Mouse (Mus musculus): ENCODE results near the gene Olfr552.
A peak's percentile ranks its signal among the peaks of the same experiment; 100 is the strongest.
"Not testable (repeated sequence)": the region's sequence is repeated elsewhere in the genome, so short reads cannot be mapped to it uniquely, and the experiment has no call there.

The Olfr552 gene

DNA sequence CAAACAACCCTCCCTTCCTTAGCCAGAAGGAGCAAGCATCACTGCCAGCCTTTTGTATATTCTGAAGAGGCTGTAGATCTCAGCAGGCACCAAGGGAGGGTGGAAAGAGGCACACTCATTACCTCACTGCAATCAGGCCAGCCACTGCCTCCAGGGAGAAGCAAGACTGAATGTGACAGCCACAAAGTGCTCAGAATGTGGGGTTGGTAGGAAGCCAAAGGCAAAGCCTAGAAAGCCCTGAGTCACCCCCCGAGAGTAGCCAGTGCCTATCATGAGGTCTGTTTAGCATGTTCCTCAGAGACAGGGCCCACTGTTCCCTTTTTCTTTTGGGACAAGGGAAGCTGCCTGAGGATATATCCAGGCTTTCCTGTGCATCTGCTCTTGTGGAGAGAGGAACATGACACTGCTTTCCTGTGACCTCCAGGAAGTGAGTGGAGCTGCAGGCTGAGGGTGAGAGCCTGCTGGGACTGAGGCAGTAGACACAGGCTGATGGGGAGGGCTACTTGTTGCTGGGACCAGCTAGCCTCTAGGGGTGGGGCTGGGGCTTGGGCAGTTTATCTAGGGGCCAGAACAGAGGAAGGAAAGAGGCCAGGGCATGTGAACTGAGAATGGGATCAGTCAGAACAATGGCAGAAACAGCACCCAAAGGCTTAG is at the start of gene Olfr552:
Gene Olfr552 (plus strand): TSS at position 393 of the 654 bp plus-strand sequence.
- DNase-seq (ENCODE audit: low spot score), result no peak

DNA sequence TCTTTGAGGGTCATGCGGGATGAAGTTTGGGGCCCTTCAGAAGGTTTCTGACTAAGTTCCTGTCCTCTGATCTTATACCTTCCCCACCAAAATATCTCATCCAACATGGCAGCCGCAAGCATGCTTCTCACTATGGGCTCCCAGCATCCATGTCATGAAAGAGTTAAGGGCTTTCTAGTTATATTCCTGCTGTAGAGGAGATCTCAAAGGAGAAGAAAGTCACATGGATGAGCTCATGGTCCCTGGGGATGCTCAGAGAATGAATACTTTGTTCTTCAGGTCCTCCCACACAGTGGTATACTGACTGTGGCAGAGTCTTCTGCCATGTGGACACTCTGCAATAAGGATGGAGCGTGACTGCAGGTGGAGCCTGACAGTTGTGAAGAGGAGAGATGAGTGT is 48.0 kb upstream of the Olfr552 start, which contains the start of gene Olfr549:
Gene Olfr549 (plus strand): TSS at position 301 of the 400 bp plus-strand sequence.
- no peak for DNase-seq (ENCODE audit: low spot score)

DNA sequence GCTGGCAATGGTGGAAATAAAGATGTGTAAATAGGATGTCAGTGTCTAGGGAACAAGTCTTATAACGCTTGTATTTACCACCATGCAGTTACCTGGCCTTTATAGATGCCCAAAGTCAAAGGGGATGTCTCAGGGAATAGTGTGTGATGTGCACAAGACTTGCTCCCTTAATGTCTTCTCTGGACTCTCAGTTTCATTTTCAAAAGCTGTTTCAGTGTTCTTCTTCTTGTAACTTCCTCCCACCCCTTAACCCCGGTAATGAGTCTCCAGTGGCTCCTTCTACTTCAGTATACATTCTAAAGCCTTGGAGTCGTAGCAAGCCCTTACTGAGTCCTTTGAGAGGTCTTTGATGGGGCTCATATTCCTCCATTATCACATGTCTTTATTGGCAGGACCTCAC is 44.3 kb upstream of the Olfr552 start:
- DNase-seq (ENCODE audit: low spot score), result no peak

DNA sequence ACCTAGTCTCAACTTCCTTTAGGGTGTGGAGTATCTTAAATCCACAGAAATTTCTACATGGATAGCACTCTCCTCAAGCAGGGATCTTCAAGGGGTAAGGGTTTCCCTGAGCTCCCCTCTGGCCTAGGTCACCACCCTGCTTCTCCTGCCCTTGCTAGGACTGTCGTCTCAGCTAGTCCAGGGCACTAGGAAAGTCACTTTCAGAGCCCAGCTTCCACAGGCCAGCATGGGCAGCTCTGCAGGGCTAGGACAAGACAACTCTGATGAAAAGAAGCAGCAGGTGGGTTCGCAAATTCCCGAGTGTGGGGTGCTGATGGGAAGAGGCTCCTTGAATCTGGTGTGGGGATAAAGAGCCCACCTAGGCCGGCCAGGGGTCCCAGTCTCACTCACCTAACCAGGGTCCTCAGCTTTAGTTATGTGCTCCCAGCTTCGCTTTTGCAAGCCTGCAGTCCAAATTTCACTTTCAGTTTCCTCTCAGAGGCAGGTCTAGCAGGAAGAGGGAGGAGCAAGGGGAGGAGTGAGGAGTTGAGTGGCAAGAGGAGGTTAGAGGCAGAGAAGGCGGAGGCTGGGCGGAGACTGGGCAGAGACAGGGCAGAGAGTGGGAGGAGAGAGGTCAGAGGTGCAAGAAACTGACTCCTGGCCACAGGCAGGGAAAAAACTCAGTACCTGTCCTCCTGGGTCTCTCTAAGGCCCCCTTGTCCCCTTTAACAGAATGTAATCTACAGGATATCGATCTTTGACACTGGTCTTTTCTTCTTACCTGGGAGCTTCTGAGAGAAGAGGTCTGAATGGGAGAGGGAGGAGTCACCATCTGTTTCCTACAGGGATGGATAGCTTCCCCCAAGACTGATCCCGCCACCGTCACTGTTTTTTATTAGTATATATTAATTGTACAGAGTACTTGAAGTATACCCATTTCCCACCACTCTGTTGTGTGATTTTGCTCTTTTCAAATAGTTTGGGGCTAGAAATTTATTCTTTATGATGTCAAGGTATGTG is 32.3 kb upstream of the Olfr552 start, which contains the start of gene Trim21:
Gene Trim21 (minus strand): TSS at position 488 of the 999 bp plus-strand sequence.
- DNase-seq (ENCODE audit: low spot score), result peak; percentile 85

DNA sequence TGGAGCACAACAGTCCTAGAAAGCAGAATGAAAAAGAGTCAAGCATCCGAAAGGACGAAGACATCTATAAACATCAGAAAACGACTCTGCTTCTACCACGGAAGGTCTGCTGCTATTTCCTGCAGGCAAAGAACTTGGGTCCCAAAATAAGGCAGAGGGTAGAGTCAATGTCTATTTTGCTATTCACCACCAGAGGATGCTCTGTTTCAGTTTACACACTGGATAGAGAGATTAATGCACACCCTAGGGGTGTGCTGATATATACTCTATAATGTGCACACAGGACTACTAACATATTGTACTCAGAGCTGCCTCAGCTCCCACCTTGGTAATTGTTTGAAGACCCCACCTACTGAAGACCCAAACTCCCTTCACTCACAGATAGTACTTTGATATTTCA is 31.4 kb upstream of the Olfr552 start:
- DNase-seq (ENCODE audit: low spot score), result no peak

DNA sequence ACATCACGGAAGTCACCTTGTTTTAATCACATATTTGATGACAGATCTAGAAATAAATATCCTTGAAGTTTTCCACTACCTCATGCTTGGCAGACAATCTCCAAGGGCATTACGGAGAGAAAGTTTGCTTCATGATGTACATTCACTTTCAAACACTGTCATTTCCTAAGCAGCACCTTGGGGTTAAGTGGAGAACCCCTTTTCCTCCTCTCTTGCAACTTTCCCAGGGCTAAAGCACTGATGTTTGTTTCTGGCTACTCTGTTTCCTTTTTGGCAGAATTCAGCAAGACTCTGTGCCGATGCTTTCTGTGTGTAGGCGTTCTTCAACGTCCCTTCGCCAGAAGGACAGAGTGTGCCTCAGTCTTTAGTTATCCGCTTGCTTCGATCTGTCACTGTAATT is 26.4 kb upstream of the Olfr552 start, which contains the start of gene Olfr550:
Gene Olfr550 (plus strand): TSS at position 301 of the 400 bp plus-strand sequence.
- DNase-seq (ENCODE audit: low spot score), result no peak

DNA sequence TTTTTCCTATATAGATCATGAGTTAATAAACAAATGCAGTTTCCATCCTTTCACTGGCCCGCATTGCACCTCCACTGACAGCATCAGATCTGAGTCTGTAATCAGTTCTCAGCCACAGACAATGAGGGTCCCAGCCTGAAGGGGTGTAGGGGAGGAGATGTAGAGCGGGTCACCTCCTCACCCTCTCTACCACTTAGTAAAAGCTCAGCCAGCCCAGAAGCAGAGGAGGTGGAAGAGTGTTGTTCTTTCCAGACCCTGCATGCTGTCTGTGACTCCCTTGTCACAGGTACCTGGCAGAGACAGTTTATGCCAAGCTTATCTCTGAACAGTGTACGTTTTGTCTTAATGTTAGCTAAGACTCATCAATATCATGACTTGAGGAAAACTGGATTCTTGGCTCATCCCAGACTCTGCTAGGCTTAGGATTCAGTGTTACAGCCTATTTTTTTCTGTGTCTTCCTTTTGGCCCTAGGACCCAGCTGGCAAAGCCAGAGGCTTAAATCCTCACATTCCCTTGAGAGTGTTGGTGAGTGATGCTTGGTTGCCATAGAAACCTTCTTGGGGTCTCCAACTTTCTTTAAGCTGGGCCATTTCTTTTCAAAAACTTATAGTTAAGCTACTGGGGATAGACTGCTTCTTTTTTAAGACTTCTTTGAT is 24.3 kb upstream of the Olfr552 start:
- DNase-seq (ENCODE audit: low spot score), result no peak

DNA sequence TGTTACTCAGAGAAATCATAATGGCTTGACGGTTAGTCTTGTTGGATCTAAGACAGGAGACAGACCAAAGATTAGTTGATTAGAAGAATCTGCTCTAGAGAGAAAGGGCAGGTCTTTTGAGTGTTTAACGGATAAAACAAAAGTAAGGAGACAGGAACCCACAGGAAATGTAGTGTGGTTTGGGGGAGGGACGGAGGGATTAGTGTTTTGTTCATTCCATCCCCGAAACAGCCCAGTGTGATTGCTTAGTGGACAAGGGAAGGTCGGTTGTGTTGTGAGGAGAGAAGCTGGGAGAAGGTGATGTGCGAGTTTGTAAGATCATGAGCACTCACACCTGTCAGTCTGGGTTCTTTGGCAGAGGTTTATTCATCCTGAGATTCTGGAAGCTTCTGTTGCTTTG is 21.6 kb upstream of the Olfr552 start:
- no peak for DNase-seq (ENCODE audit: low spot score)

DNA sequence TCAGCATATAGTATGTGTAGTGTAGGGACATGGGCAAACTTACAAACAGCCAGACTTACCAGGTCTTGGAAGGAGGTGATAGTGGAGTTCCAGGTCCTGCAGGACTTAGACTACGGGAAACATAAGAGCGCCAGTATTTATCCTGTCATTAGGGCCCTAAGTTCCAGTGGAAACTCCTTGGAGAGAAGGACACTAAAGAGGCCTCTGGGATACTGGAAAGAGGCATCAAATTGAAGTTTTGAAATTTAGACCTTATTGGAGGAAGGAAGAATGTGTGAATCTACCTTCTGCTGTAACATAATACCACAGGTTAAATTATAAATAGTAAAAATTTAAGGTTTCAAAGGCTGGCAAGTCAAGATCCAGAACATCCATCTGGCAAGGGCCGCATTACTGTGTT is 5.8 kb upstream of the Olfr552 start, which contains the start of gene Olfr551:
Gene Olfr551 (minus strand): TSS at position 101 of the 400 bp plus-strand sequence.
- no peak for DNase-seq (ENCODE audit: low spot score)

DNA sequence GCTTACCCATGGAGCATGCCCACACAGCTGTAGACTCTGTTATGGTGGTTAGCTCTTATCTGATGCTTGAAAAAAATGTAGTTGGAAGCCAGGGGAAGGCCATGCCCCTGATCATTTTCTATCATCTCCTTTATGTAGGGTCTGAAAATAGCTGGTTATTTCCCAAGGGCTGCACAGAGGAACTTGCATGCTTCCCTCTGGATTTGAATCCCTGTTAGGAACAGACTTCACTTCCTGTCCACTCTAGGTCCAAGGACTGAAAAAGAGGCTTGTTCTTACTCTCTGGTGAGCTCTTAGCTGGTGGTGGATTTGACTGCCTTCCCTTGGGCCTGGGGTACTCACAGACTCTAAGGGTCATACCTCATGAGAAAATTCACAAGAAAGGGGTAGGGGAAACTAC is 20.5 kb downstream of the Olfr552 start, which contains the start of gene Olfr553:
Gene Olfr553 (minus strand): TSS at position 101 of the 400 bp plus-strand sequence.
- DNase-seq (ENCODE audit: low spot score), result no peak

DNA sequence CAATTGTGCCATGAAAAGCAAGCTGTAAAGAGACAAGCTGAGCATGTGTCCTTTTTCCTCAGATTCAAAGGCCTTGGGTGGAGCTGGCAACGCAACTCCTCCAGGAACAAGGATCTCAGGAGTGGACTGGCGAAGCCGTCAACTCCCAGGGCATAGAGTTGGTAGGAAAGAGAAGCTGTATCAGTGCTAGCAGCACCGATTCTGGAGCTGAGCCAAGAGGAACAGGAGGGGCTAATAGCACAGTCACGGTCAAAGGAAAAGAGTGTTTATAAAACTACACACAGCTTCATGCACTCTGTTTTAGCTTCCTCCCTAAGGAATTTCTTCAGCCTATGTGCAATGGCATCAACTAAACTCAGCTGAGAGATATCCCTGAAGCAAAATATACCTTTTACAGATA is 22.0 kb downstream of the Olfr552 start:
- no peak for DNase-seq (ENCODE audit: low spot score)

DNA sequence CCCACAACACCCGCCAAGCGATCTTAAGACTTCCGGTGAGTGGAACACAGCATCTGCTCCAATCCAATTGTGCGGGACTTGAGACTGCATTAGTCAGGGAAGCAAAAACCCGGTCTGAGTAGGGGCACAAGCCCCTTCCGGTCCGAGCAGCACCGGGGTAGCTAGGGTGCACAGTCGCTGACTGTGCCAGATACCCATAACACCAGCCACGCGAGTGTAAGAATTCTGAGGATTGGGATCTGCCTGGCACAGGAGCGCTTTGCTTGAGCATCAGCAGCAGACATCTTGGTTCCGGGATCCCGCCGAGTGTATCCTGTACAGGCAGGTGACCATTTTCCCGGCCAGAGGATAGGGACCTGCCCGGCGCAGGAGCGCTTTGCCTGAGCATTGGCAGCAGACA is 22.8 kb downstream of the Olfr552 start:
- DNase-seq (ENCODE audit: low spot score), result not testable (repeated sequence)

DNA sequence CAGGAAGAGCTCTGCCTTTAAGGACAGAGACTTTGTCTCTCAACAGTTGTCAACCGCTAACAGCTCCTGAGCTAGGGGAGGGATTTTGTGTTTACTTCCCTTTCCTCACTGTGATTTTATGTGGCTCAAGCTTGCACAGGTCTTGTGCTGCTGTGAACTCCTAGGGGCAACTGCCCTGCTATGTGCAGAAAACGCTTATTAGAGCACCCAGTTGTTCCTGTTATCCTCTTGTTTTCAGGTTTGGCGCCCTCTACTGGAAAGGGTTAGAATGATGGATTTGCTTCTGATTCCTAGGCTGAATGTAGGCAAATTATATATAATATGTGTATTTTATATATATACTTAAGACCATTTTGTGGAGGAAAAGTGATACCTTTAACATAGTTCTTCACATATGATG is 39.1 kb downstream of the Olfr552 start:
- peak; percentile 41 for DNase-seq (ENCODE audit: low spot score)

DNA sequence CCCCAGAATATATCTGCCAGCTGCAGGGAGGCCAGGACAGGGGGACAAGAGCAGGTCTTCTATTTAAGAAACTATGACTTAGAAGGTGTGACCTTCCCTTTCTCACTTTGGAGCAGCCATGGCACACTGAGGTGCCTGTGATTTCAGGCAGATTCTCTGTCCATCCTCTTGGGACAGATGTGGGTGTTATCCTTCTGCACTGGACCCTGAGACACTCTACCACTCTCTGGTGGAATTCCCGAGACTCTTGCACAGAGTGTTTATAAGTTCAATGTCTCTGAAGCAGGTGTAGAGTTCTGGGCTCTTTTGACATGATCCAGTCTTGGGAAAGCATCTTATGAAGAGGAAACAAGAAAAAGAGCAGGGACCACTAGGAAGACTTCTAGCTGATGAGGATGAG is 40.6 kb downstream of the Olfr552 start, which contains the start of gene Olfr554:
Gene Olfr554 (plus strand): TSS at position 301 of the 400 bp plus-strand sequence.
- DNase-seq (ENCODE audit: low spot score), result no peak

DNA sequence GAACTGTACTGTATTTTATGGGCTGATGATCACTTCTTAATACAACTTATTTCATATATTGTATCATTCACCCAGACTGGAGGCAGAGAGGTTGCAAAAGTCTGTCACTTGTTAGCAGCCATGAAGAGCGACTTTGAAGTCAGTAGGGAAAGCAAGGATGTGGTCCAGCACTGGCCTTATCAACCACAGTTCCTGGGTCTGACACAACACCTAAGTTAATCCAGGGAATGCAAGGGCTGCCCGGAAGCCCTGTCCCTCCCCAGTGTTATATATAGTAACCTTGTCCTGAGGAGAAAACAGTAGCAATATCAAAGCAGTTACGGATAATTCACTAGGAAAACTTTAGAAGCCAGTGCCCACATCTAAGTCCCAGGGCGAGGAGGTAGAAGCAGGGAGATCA is 47.4 kb downstream of the Olfr552 start:
- DNase-seq (ENCODE audit: low spot score), result not testable (repeated sequence)

All from T-cell, adult 2 months (primary cell).